Mouse (Mus musculus): ENCODE data around the gene Tle3. TPM values are rescaled to one million over a fixed set of nuclear protein-coding genes. Genes with fewer than 3 reads are reported as not detected.

The Tle3 gene
- polyA plus RNA-seq, 1 experiment from 2014 or later = 48.7 TPM

- no peaks in the 10 kb centered on the region for H3K36me3 ChIP-seq
- peaks cover 45% of the 10 kb centered on the region for H3K27me3 ChIP-seq (ENCODE audit: low read depth, poor library complexity, severe bottlenecking)
- H3K4me1 ChIP-seq = peaks cover 59% of the 10 kb centered on the region
- peak; percentile 45 for DNase-seq (ENCODE audit: low spot score)
- no peak overlapping the region for H3K4me3 ChIP-seq
- 28% methylated on average over 8 of the region's 8 CpGs for WGBS
- H3K9me3 ChIP-seq (replicated peaks) = no peaks in the 10 kb centered on the region
- H3K27ac ChIP-seq (replicated peaks) = no peak overlapping the region
Measured at GRCm38 (mm10) chr9:61435191-61435989, 63.2 kb downstream of the Tle3 start.

- DNase-seq (ENCODE audit: low spot score) = no peak
- no peak overlapping the region for H3K27ac ChIP-seq (replicated peaks)
- H3K9me3 ChIP-seq (replicated peaks) = no peaks in the 10 kb centered on the region
- peaks cover 45% of the 10 kb centered on the region for H3K27me3 ChIP-seq (ENCODE audit: low read depth, poor library complexity, severe bottlenecking)
- peaks cover 60% of the 10 kb centered on the region for H3K4me1 ChIP-seq
- H3K4me3 ChIP-seq = no peak overlapping the region
- 79% methylated on average over 2 of the region's 2 CpGs for WGBS
- H3K36me3 ChIP-seq = no peaks in the 10 kb centered on the region
Measured at GRCm38 (mm10) chr9:61436104-61436503, 63.9 kb downstream of the Tle3 start.

- peaks cover 67% of the 10 kb centered on the region for H3K4me1 ChIP-seq
- peaks cover 48% of the 10 kb centered on the region for H3K27me3 ChIP-seq (ENCODE audit: low read depth, poor library complexity, severe bottlenecking)
- H3K27ac ChIP-seq (replicated peaks) = no peak overlapping the region
- H3K36me3 ChIP-seq = no peaks in the 10 kb centered on the region
- H3K4me3 ChIP-seq = no peak overlapping the region
- 87% methylated on average over 6 of the region's 6 CpGs for WGBS
- H3K9me3 ChIP-seq (replicated peaks) = no peaks in the 10 kb centered on the region
- DNase-seq (ENCODE audit: low spot score) = no peak
Measured at GRCm38 (mm10) chr9:61436761-61437160, 64.6 kb downstream of the Tle3 start.

- peaks cover 78% of the 10 kb centered on the region for H3K4me1 ChIP-seq
Measured at GRCm38 (mm10) chr9:61439092-61439491, 66.9 kb downstream of the Tle3 start.

GRCm38 (mm10) chr9:61439979-61440378, 67.8 kb downstream of the Tle3 start:
- H3K27me3 ChIP-seq (ENCODE audit: low read depth, poor library complexity, severe bottlenecking) = peaks cover 50% of the 10 kb centered on the region
- peaks cover 78% of the 10 kb centered on the region for H3K4me1 ChIP-seq
- H3K27ac ChIP-seq (replicated peaks) = 0 out of 2 replicates have a peak overlapping the region, but pooled peaks have one; percentile 7
- no peak for DNase-seq (ENCODE audit: low spot score)
- H3K9me3 ChIP-seq (replicated peaks) = no peaks in the 10 kb centered on the region
- WGBS = 78% methylated on average over 2 of the region's 2 CpGs
- no peak overlapping the region for H3K4me3 ChIP-seq
- no peaks in the 10 kb centered on the region for H3K36me3 ChIP-seq

More at GRCm38 (mm10) chr9:61439092-61439491, 66.9 kb downstream of the Tle3 start:
- 0 out of 2 replicates have a peak overlapping the region, but pooled peaks have one; percentile 6 for H3K27ac ChIP-seq (replicated peaks)
- 70% methylated on average over 6 of the region's 6 CpGs for WGBS
- H3K27me3 ChIP-seq (ENCODE audit: low read depth, poor library complexity, severe bottlenecking) = peaks cover 49% of the 10 kb centered on the region
- DNase-seq (ENCODE audit: low spot score) = no peak
- no peaks in the 10 kb centered on the region for H3K36me3 ChIP-seq
- no peaks in the 10 kb centered on the region for H3K9me3 ChIP-seq (replicated peaks)
- no peak overlapping the region for H3K4me3 ChIP-seq

- Histone ChIP-seq H3K36me3 (no peaks in the 10 kb centered on the region), H3K27me3 (ENCODE audit: low read depth, poor library complexity, severe bottlenecking) (peaks cover 43% of the 10 kb centered on the region), H3K27ac (replicated peaks) (peak overlapping the region; percentile 55; the same call in 1 of the 2 replicates), H3K9me3 (replicated peaks) (no peaks in the 10 kb centered on the region), H3K4me1 (peaks cover 78% of the 10 kb centered on the region), H3K4me3 (no peak overlapping the region)
- DNase-seq (ENCODE audit: low spot score) = no peak
- WGBS = 68% methylated on average over 11 of the region's 11 CpGs
Measured at GRCm38 (mm10) chr9:61441206-61441913, 69.2 kb downstream of the Tle3 start.

GRCm38 (mm10) chr9:61442951-61443630, 70.9 kb downstream of the Tle3 start:
- H3K27me3 ChIP-seq (ENCODE audit: low read depth, poor library complexity, severe bottlenecking) = peaks cover 35% of the 10 kb centered on the region
- DNase-seq (ENCODE audit: low spot score) = no peak
- H3K36me3 ChIP-seq = no peaks in the 10 kb centered on the region
- H3K4me3 ChIP-seq = no peak overlapping the region
- H3K9me3 ChIP-seq (replicated peaks) = no peaks in the 10 kb centered on the region
- H3K4me1 ChIP-seq = peaks cover 88% of the 10 kb centered on the region
- H3K27ac ChIP-seq (replicated peaks) = peak overlapping the region; percentile 52
- WGBS = 52% methylated on average over 5 of the region's 5 CpGs

- peaks cover 76% of the 10 kb centered on the region for H3K4me1 ChIP-seq
- H3K9me3 ChIP-seq (replicated peaks) = no peaks in the 10 kb centered on the region
- peak overlapping the region; percentile 84 for H3K27ac ChIP-seq (replicated peaks)
- no peak overlapping the region for H3K4me3 ChIP-seq
- H3K36me3 ChIP-seq = no peaks in the 10 kb centered on the region
- H3K27me3 ChIP-seq (ENCODE audit: low read depth, poor library complexity, severe bottlenecking) = peaks cover 29% of the 10 kb centered on the region; the same call in 1 of the 2 replicates
- DNase-seq (ENCODE audit: low spot score) = no peak
- WGBS = 77% methylated on average over 2 of the region's 2 CpGs
Measured at GRCm38 (mm10) chr9:61445151-61445550, 73.0 kb downstream of the Tle3 start.

GRCm38 (mm10) chr9:61445711-61446222, 73.6 kb downstream of the Tle3 start:
- Histone ChIP-seq H3K9me3 (replicated peaks) (no peaks in the 10 kb centered on the region), H3K4me3 (0 out of 2 replicates have a peak overlapping the region, but pooled peaks have one; percentile 7), H3K27me3 (ENCODE audit: low read depth, poor library complexity, severe bottlenecking) (peaks cover 29% of the 10 kb centered on the region; the same call in 1 of the 2 replicates), H3K4me1 (peaks cover 76% of the 10 kb centered on the region), H3K36me3 (no peaks in the 10 kb centered on the region), H3K27ac (replicated peaks) (peak overlapping the region; percentile 84)
- peak; percentile 65 for DNase-seq (ENCODE audit: low spot score)
- whole genome bisulfite sequencing = 4% methylated on average over 5 of the region's 5 CpGs

GRCm38 (mm10) chr9:61446965-61447364, 74.8 kb downstream of the Tle3 start:
- no peaks in the 10 kb centered on the region for H3K9me3 ChIP-seq (replicated peaks)
- H3K36me3 ChIP-seq = no peaks in the 10 kb centered on the region
- DNase-seq (ENCODE audit: low spot score) = no peak
- H3K27ac ChIP-seq (replicated peaks) = peak overlapping the region; percentile 84
- no peak overlapping the region for H3K4me3 ChIP-seq
- peaks cover 66% of the 10 kb centered on the region for H3K4me1 ChIP-seq
- 84% methylated on average over 2 of the region's 2 CpGs for WGBS
- peaks cover 24% of the 10 kb centered on the region; the same call in 1 of the 2 replicates for H3K27me3 ChIP-seq (ENCODE audit: low read depth, poor library complexity, severe bottlenecking)

GRCm38 (mm10) chr9:61449363-61449904, 77.3 kb downstream of the Tle3 start:
- 83% methylated on average over 5 of the region's 5 CpGs for WGBS
- no peak for DNase-seq (ENCODE audit: low spot score)
- Histone ChIP-seq H3K27me3 (ENCODE audit: low read depth, poor library complexity, severe bottlenecking) (peaks cover 22% of the 10 kb centered on the region; the same call in 1 of the 2 replicates), H3K4me3 (no peak overlapping the region), H3K9me3 (replicated peaks) (no peaks in the 10 kb centered on the region), H3K36me3 (no peaks in the 10 kb centered on the region), H3K27ac (replicated peaks) (no peak overlapping the region; the same call in 1 of the 2 replicates), H3K4me1 (peaks cover 41% of the 10 kb centered on the region)

- H3K4me1 ChIP-seq = peaks cover 27% of the 10 kb centered on the region
- no peak overlapping the region for H3K4me3 ChIP-seq
- no peak for DNase-seq (ENCODE audit: low spot score)
- WGBS = 76% methylated on average over 1 of the region's 1 CpGs
- H3K27me3 ChIP-seq (ENCODE audit: low read depth, poor library complexity, severe bottlenecking) = peaks cover 27% of the 10 kb centered on the region
- H3K27ac ChIP-seq (replicated peaks) = no peak overlapping the region
- no peaks in the 10 kb centered on the region for H3K36me3 ChIP-seq
- H3K9me3 ChIP-seq (replicated peaks) = no peaks in the 10 kb centered on the region
Measured at GRCm38 (mm10) chr9:61452081-61452480, 79.9 kb downstream of the Tle3 start.

Measured in midbrain, embryonic 10.5 days (tissue).